Mouse (Mus musculus): ENCODE data around the gene Fbxo2. TPM values are rescaled to one million over a fixed set of nuclear protein-coding genes. Genes with fewer than 3 reads are reported as not detected.

The Fbxo2 gene
- polyA plus RNA-seq, 1 experiment, result not detected

GRCm38 (mm10) chr4:148134988-148135387 is 25.4 kb upstream of the Fbxo2 start:
- Histone ChIP-seq H3K27ac (ENCODE audit: control insufficient read depth, insufficient read depth, low read depth, low read length, poor library complexity) (no peak overlapping the region), H3K4me1 (ENCODE audit: control insufficient read depth, insufficient read depth, low read length) (no peaks in the 10 kb centered on the region; the same call in 1 of the 2 replicates), H3K4me3 (replicated peaks; ENCODE audit: control insufficient read depth, low read depth, low read length) (no peak overlapping the region)
- TF ChIP-seq CTCF (IDR thresholded peaks at IDR 0.05; ENCODE audit: control insufficient read depth, insufficient read depth, low read length) (no peak), POLR2A (IDR thresholded peaks at IDR 0.05; ENCODE audit: borderline replicate concordance, control insufficient read depth, low read depth, low read length) (no peak)
- 30% methylated on average over 8 of the region's 8 CpGs for WGBS

- Histone ChIP-seq H3K4me1 (ENCODE audit: control insufficient read depth, insufficient read depth, low read length) (no peaks in the 10 kb centered on the region; the same call in 1 of the 2 replicates), H3K4me3 (replicated peaks; ENCODE audit: control insufficient read depth, low read depth, low read length) (no peak overlapping the region), H3K27ac (ENCODE audit: control insufficient read depth, insufficient read depth, low read depth, low read length, poor library complexity) (no peak overlapping the region)
- WGBS, result 73% methylated on average over 8 of the region's 8 CpGs
- no peak for TF ChIP-seq POLR2A (IDR thresholded peaks at IDR 0.05; ENCODE audit: borderline replicate concordance, control insufficient read depth, low read depth, low read length)
- no peak for TF ChIP-seq CTCF (IDR thresholded peaks at IDR 0.05; ENCODE audit: control insufficient read depth, insufficient read depth, low read length)
Measured at GRCm38 (mm10) chr4:148137503-148137902, 22.9 kb upstream of the Fbxo2 start.

- peak overlapping the region; percentile 56; the same call in 1 of the 2 replicates for H3K27ac ChIP-seq (ENCODE audit: control insufficient read depth, insufficient read depth, low read depth, low read length, poor library complexity)
- WGBS, result under 1% methylated on average over 12 of the region's 12 CpGs
- TF ChIP-seq CTCF (IDR thresholded peaks at IDR 0.05; ENCODE audit: control insufficient read depth, insufficient read depth, low read length) (no peak), POLR2A (IDR thresholded peaks at IDR 0.05; ENCODE audit: borderline replicate concordance, control insufficient read depth, low read depth, low read length) (no peak)
- H3K4me3 ChIP-seq (replicated peaks; ENCODE audit: control insufficient read depth, low read depth, low read length), result peak overlapping the region; percentile 90
- no peaks in the 10 kb centered on the region; the same call in 1 of the 2 replicates for H3K4me1 ChIP-seq (ENCODE audit: control insufficient read depth, insufficient read depth, low read length)
Measured at GRCm38 (mm10) chr4:148139767-148140097, 20.7 kb upstream of the Fbxo2 start.

- under 1% methylated on average over 65 of the region's 65 CpGs for WGBS
- TF ChIP-seq CTCF (IDR thresholded peaks at IDR 0.05; ENCODE audit: control insufficient read depth, insufficient read depth, low read length) (peak; percentile 77), POLR2A (IDR thresholded peaks at IDR 0.05; ENCODE audit: borderline replicate concordance, control insufficient read depth, low read depth, low read length) (peak; percentile 65; the same call in 1 of the 2 replicates)
- Histone ChIP-seq H3K27ac (ENCODE audit: control insufficient read depth, insufficient read depth, low read depth, low read length, poor library complexity) (peak overlapping the region; percentile 85), H3K4me1 (ENCODE audit: control insufficient read depth, insufficient read depth, low read length) (no peaks in the 10 kb centered on the region), H3K4me3 (replicated peaks; ENCODE audit: control insufficient read depth, low read depth, low read length) (peak overlapping the region; percentile 90)
Measured at GRCm38 (mm10) chr4:148140098-148141011, 20.1 kb upstream of the Fbxo2 start.

- WGBS, result 78% methylated on average over 5 of the region's 5 CpGs
- Histone ChIP-seq H3K27ac (ENCODE audit: control insufficient read depth, insufficient read depth, low read depth, low read length, poor library complexity) (no peak overlapping the region), H3K4me1 (ENCODE audit: control insufficient read depth, insufficient read depth, low read length) (no peaks in the 10 kb centered on the region), H3K4me3 (replicated peaks; ENCODE audit: control insufficient read depth, low read depth, low read length) (no peak overlapping the region)
- no peak for TF ChIP-seq POLR2A (IDR thresholded peaks at IDR 0.05; ENCODE audit: borderline replicate concordance, control insufficient read depth, low read depth, low read length)
- TF ChIP-seq CTCF (IDR thresholded peaks at IDR 0.05; ENCODE audit: control insufficient read depth, insufficient read depth, low read length), result no peak
Measured at GRCm38 (mm10) chr4:148143721-148144120, 16.7 kb upstream of the Fbxo2 start.

GRCm38 (mm10) chr4:148147714-148148113 is 12.7 kb upstream of the Fbxo2 start:
- WGBS, result 39% methylated on average over 2 of the region's 2 CpGs
- H3K4me1 ChIP-seq (ENCODE audit: control insufficient read depth, insufficient read depth, low read length), result no peaks in the 10 kb centered on the region
- no peak overlapping the region for H3K27ac ChIP-seq (ENCODE audit: control insufficient read depth, insufficient read depth, low read depth, low read length, poor library complexity)

GRCm38 (mm10) chr4:148149540-148149939 is 10.9 kb upstream of the Fbxo2 start:
- TF ChIP-seq CTCF (IDR thresholded peaks at IDR 0.05; ENCODE audit: control insufficient read depth, insufficient read depth, low read length), result no peak
- TF ChIP-seq POLR2A (IDR thresholded peaks at IDR 0.05; ENCODE audit: borderline replicate concordance, control insufficient read depth, low read depth, low read length), result no peak
- 77% methylated on average over 12 of the region's 12 CpGs for WGBS
- Histone ChIP-seq H3K27ac (ENCODE audit: control insufficient read depth, insufficient read depth, low read depth, low read length, poor library complexity) (no peak overlapping the region), H3K4me1 (ENCODE audit: control insufficient read depth, insufficient read depth, low read length) (no peaks in the 10 kb centered on the region), H3K4me3 (replicated peaks; ENCODE audit: control insufficient read depth, low read depth, low read length) (no peak overlapping the region)

More at GRCm38 (mm10) chr4:148147714-148148113, 12.7 kb upstream of the Fbxo2 start:
- no peak overlapping the region for H3K4me3 ChIP-seq (replicated peaks; ENCODE audit: control insufficient read depth, low read depth, low read length)
- no peak for TF ChIP-seq POLR2A (IDR thresholded peaks at IDR 0.05; ENCODE audit: borderline replicate concordance, control insufficient read depth, low read depth, low read length)
- TF ChIP-seq CTCF (IDR thresholded peaks at IDR 0.05; ENCODE audit: control insufficient read depth, insufficient read depth, low read length), result no peak

- H3K4me1 ChIP-seq (ENCODE audit: control insufficient read depth, insufficient read depth, low read length), result no peaks in the 10 kb centered on the region
- 75% methylated on average over 7 of the region's 7 CpGs for WGBS
- no peak overlapping the region for H3K4me3 ChIP-seq (replicated peaks; ENCODE audit: control insufficient read depth, low read depth, low read length)
- TF ChIP-seq CTCF (IDR thresholded peaks at IDR 0.05; ENCODE audit: control insufficient read depth, insufficient read depth, low read length) (no peak), POLR2A (IDR thresholded peaks at IDR 0.05; ENCODE audit: borderline replicate concordance, control insufficient read depth, low read depth, low read length) (no peak)
- no peak overlapping the region for H3K27ac ChIP-seq (ENCODE audit: control insufficient read depth, insufficient read depth, low read depth, low read length, poor library complexity)
Measured at GRCm38 (mm10) chr4:148150242-148150641, 10.2 kb upstream of the Fbxo2 start.

Data from bone marrow, adult 2 months (tissue).